Mouse (Mus musculus) ovary, postnatal 10 days (tissue): Measurements from ENCODE around the gene Rbbp4.

Source experiments
- DNase-seq: peaks from one replicate; pipeline ENCODE4 v3.0.0; 2022; ENCODE audit warnings: low spot score

The Rbbp4 gene

DNA sequence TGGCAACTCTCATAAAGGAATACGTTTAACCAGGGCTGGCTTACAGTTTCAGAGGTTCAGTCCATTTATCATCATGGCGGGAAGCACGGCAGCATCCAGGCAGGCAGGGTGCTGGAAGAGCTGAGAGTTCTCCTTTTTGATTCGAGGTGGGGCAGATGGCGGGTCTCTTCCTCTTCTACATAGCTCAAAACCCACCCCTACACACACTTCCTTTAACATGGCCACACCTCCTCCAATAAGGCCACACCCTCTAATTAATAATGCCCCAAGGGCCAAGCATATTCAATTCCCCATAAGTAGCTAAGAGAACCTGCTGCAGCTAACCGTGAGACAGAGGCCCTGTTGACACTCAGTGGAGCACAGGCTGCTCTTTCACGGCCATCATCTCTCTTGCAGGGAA, 42.3 kb downstream of the Rbbp4 start:
- DNase-seq = no peak

DNA sequence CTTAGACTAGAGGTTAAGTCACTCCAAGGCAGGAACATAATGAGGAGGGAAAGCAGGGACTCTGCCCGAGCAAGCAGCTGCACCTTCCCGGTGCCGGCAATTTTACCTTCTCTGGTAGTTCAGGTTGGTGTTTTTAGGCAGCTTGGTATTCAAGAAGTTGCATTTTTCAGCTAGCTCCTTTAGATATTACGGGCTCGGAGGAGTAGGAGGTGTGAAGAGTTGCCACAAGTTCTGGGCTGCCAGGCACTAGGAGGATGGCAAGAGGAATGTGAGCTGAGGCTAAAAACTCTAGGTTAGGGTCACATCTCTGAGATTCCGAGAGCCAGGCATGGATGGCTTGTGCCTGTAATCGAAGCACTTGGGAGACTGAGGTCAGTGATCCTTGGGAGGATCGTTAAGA, 45.5 kb downstream of the Rbbp4 start:
- no peak for DNase-seq

- no peak for DNase-seq
These were observed 47.1 kb downstream of the Rbbp4 start for GRCm38 (mm10) chr4:129288067-129288466.

GRCm38 (mm10) chr4:129287472-129287981, 47.6 kb downstream of the Rbbp4 start, which contains the start of gene Sync:
Sync (plus strand) TSS chr4:129287617.
- DNase-seq = no peak

GRCm38 (mm10) chr4:129286683-129287471, 48.3 kb downstream of the Rbbp4 start:
- no peak for DNase-seq

GRCm38 (mm10) chr4:129286001-129286682, 49.0 kb downstream of the Rbbp4 start:
- DNase-seq = no peak

GRCm38 (mm10) chr4:129284685-129285084, 50.5 kb downstream of the Rbbp4 start:
- DNase-seq = no peak

DNA sequence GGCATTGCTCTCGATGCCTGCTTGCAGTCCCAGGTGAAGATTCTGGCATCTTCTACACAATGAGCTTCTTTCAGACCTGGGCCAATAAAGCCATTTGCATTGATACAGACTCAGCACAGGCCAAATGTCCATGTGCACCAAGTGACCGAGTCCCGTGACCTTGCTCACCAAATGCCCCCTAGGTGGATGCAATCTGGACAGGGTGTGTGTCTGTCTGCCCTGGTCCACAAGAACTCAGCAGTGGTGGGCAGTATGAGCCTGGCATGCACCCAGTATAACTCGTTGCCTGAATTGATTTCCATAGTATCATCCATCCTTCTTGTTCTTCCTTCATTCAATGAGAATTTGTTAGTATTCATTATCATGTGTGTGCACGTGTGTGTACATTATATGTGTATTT, 51.9 kb downstream of the Rbbp4 start:
- no peak for DNase-seq

DNA sequence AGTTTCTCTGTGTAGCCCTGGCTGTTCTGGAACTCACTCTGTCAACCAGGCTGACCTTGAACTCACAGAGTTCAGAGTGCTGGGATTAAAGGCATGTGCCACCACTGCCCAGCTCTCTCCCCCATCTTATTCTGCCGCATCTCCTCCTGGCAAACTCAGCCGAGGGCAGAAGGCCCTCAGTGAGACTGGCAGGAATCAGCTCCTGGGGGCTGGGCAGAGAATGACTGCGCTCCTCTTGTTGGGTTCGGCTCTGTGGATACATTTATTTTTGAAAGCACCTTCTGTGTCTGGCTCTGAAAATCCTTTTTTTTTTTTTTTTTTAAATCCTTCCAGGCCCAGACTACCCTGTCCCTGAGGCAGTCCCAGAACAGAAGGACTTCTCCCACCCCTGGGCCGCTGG, 52.4 kb downstream of the Rbbp4 start:
- DNase-seq = no peak

DNA sequence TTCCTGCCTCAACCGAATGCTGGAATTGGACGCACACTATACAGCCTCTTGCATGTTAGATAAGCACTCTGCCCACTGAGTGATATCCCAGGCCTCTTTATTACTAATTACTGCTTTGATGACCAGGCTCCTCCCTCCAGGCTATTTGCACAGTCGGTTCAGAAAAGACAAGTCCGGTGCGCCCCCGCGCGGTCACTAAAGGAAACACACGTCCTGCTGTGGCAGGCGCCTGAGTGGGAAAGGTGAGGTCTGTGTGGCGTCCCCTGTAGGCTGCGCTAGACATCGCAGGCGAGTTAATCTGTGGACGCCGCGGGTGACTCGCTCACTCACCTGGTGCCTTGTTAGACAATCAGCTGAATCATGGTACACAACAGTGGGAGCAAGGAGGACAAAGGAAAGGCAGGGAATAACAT, 58.7 kb downstream of the Rbbp4 start:
- DNase-seq = peak; percentile 97

DNA sequence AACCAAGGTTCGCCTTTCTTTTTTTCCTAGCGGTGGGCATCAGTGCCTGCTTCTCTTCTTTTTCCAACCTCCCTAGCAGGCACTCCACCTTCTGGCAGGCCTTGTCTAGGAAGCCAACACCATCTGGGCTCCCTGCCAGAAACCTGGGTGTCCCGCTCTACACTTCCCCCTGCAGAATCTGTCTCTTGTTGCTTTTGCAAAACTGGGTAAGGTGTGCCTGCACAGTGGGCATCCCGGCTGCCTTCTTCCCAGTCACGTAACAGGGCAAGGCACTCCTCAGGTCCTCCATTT, 62.5 kb downstream of the Rbbp4 start:
- no peak for DNase-seq

- no peak for DNase-seq
These were observed 63.0 kb downstream of the Rbbp4 start for GRCm38 (mm10) chr4:129271991-129272755.

- no peak for DNase-seq
These were observed 66.5 kb downstream of the Rbbp4 start for GRCm38 (mm10) chr4:129268698-129269097.

GRCm38 (mm10) chr4:129266821-129267220, 68.3 kb downstream of the Rbbp4 start:
- no peak for DNase-seq

GRCm38 (mm10) chr4:129266191-129266590, 69.0 kb downstream of the Rbbp4 start:
- no peak for DNase-seq

DNA sequence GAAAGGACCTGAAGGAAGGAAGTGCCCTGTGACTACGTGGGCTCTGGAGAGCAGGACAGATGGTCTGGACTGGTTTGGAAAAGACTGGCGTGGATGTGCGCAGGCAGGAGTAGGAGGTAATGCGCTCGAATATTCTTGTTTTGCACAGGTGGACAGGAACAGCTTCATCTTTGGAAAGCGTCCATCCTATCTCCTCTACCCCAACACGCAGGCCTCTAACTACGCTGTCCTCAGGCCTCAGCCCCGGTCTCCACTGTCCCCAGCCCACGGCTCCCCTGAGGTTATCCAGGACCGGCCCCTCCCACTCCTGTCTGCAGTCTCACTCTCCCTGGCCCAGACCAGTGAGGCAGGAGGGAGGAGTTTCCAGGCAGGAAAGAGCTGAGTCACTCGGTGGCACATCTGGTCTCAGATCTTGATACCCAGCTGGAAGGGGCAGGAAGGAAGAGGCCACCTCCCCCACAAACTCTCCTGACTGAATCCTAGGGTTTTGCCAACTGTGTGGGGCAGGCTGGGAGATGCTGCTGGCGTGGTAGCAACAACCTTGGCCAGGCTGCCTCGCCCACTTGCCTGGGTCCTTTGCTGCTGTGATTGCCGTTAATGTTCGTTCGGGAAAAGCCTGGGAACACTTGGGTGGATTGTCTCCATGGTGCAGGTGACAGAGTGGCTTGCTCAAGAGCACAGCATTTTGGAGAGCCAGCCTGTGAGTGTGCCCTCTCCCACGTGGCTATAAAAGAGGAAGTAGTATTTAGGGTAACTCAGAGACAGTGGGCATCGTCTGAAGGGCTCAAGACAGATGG, 71.7 kb downstream of the Rbbp4 start:
- no peak for DNase-seq

GRCm38 (mm10) chr4:129261196-129261595, 74.0 kb downstream of the Rbbp4 start, which contains the start of gene C77080:
C77080 (minus strand) TSS chr4:129261404.
- no peak for DNase-seq

- DNase-seq = no peak
These were observed 74.5 kb downstream of the Rbbp4 start for GRCm38 (mm10) chr4:129260678-129261077.

GRCm38 (mm10) chr4:129259101-129259500, 76.1 kb downstream of the Rbbp4 start:
- no peak for DNase-seq
